Mouse (Mus musculus) T-helper 1 cell (primary cell): ENCODE measurements at regions not wholly inside any gene's neighbourhood (a gene's known extent, or its start where the extent isn't known, plus 50 kb on each side); places are given as distances from the start of the nearest gene placed in this dataset.

ENCODE experiments used
- in situ Hi-C: fragments of 300-600 bp; cut with MboI, MseI; formaldehyde crosslinking; loops from one replicate; pipeline ENCODE4 v1.15.1; 2025; ENCODE audit warnings: high pct_unique_total_duplicates

DNA sequence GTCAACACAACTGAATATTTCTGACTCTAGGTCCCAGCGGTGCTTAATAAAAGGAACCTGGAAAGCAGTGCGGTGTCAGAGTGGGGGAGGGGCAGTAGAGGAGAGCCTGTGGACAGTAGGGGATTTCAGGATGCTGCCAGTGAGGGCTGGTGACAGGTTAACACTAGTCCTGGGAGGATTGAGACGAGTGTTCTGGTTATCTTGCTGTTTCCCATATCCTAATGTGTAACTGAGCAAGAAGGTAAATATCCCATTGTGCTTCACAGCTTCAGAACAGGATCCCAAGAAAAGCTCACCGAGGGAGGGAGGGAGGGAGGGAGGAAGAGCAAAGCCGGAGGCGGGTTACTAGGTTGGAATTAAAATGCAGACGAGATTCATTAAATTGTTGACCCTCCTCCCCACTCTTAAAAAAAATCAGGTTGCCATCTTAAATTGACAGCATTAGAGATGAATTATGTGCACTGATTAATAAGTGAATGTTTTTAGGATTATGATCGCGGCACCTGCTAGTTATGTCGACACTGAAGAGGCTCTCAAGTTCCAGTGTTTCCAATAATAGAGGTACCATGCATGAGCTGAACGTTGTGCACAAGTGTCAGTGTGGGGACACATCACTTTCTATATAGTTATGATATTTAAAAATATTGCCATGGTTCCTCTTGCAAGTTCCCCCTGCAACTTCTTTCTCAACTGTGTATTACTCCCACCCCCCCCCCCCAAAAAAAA is 1053.3 kb downstream of the 5730522E02Rik start:
- in situ Hi-C loops, result no loop called here

DNA sequence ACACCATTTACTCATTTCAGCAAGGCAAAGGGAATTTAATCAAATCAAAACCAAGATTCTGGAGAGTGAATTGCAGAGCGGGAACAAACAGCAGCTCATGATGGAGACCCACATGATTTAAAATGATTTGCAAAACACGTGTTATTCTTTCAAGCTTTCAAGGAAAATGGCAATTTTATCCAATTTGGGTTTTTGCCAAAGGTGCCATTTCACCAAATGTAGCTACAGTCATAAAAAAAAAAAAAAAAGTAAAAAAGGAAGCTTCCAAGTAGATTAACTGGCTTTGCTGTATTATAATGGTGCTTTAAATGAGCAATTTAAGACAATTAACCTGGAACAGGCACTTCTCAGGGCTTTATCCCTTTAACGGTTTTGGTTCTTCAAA is 1052.7 kb downstream of the 5730522E02Rik start:
- in situ Hi-C loops, result no loop called here

GRCm38 (mm10) chr11:25158884-25159283 is 1051.7 kb downstream of the 5730522E02Rik start:
- in situ Hi-C loops, result no loop called here

- in situ Hi-C loops, result no loop called here
These were observed 1042.6 kb downstream of the 5730522E02Rik start for GRCm38 (mm10) chr11:25167939-25168338.

- in situ Hi-C loops, result no loop called here
These were observed 1039.5 kb downstream of the 5730522E02Rik start for GRCm38 (mm10) chr11:25171048-25171447.
